Mouse (Mus musculus) spleen, adult 12 weeks (tissue): ENCODE results near the gene Svs5.
"Not testable (repeated sequence)": the region's sequence is repeated elsewhere in the genome, so short reads cannot be mapped to it uniquely, and the experiment has no call there.

Source experiments
- DNase-seq: peaks from one replicate; pipeline ENCODE4 v3.0.0; 2022; ENCODE audit warnings: low spot score

The Svs5 gene

GRCm38 (mm10) chr2:164332440-164332839 lies at the start of gene Svs5:
Gene Svs5, plus strand, starts transcription at chr2:164332740.
- DNase-seq = not testable (repeated sequence)

- DNase-seq = not testable (repeated sequence)
Measured at GRCm38 (mm10) chr2:164288968-164289367, 43.6 kb upstream of the Svs5 start, which contains the start of gene Svs3a. Gene Svs3a, plus strand, starts transcription at chr2:164289268.

- no peak for DNase-seq
Measured at GRCm38 (mm10) chr2:164312599-164312998, 19.9 kb upstream of the Svs5 start.

- not testable (repeated sequence) for DNase-seq
Measured at GRCm38 (mm10) chr2:164315460-164315859, 17.1 kb upstream of the Svs5 start.

GRCm38 (mm10) chr2:164316451-164316850 lies 16.1 kb upstream of the Svs5 start, which contains the start of gene Svs6:
Gene Svs6, plus strand, starts transcription at chr2:164316751.
- DNase-seq = not testable (repeated sequence)

GRCm38 (mm10) chr2:164320983-164321382 lies 11.6 kb upstream of the Svs5 start:
- no peak for DNase-seq

GRCm38 (mm10) chr2:164343732-164344131 lies 11.2 kb downstream of the Svs5 start:
- not testable (repeated sequence) for DNase-seq

GRCm38 (mm10) chr2:164347697-164348096 lies 15.2 kb downstream of the Svs5 start:
- not testable (repeated sequence) for DNase-seq

- DNase-seq = no peak
Measured at GRCm38 (mm10) chr2:164348980-164349379, 16.4 kb downstream of the Svs5 start.

- DNase-seq = no peak
Measured at GRCm38 (mm10) chr2:164352697-164353096, 20.2 kb downstream of the Svs5 start.

GRCm38 (mm10) chr2:164353356-164353755 lies 20.8 kb downstream of the Svs5 start:
- no peak for DNase-seq

GRCm38 (mm10) chr2:164356177-164356967 lies 23.8 kb downstream of the Svs5 start:
- DNase-seq = no peak

- no peak for DNase-seq
Measured at GRCm38 (mm10) chr2:164358373-164358772, 25.8 kb downstream of the Svs5 start.

GRCm38 (mm10) chr2:164359031-164359430 lies 26.5 kb downstream of the Svs5 start:
- no peak for DNase-seq

- DNase-seq = no peak
Measured at GRCm38 (mm10) chr2:164359668-164360067, 27.1 kb downstream of the Svs5 start.

GRCm38 (mm10) chr2:164360974-164361657 lies 28.6 kb downstream of the Svs5 start:
- no peak for DNase-seq

GRCm38 (mm10) chr2:164366947-164367346 lies 34.4 kb downstream of the Svs5 start:
- DNase-seq = no peak

- DNase-seq = no peak
Measured at GRCm38 (mm10) chr2:164368620-164369105, 36.1 kb downstream of the Svs5 start.

- DNase-seq = no peak
Measured at GRCm38 (mm10) chr2:164371371-164371770, 38.8 kb downstream of the Svs5 start.

- DNase-seq = no peak
Measured at GRCm38 (mm10) chr2:164372408-164373053, 40.0 kb downstream of the Svs5 start.

- DNase-seq = no peak
Measured at GRCm38 (mm10) chr2:164373187-164373586, 40.6 kb downstream of the Svs5 start.
